In genomic region chr9:31989581-31990360, GRCm38 (mm10) we compare ENCODE assay signal across 15 mouse cellular contexts.
DNase-seq lines count a peak whose midpoint lies in the region; ATAC-seq lines count a peak whose summit lies in the region.
"Had no signal": no experiment of that assay in that cellular context is flagged by ENCODE, and none has a peak within 500 bp of the region (broad histone marks: within the 10 kb centered on the region; RNA-seq: fewer than 3 reads in every experiment).

No protein-coding gene starts in this region.

- no peaks in the 10 kb centered on the region for H3K9me3 ChIP-seq in midbrain, embryonic 16.5 days (replicated peaks; ENCODE audit: control insufficient read depth, low read length, poor library complexity, severe bottlenecking)
- H3K9me3 ChIP-seq: megakaryocyte, embryonic 14.5 days had no signal

- WGBS in midbrain, embryonic 16.5 days, result 32% methylated on average over 17 of the region's 17 CpGs

- H3K9ac ChIP-seq in midbrain, embryonic 16.5 days (ENCODE audit: low read depth, low read length), result no peak overlapping the region

- H3K27ac ChIP-seq in midbrain, embryonic 16.5 days (ENCODE audit: low read length), result 0 out of 2 replicates have a peak overlapping the region, but pooled peaks have one; percentile 20

- no peak overlapping the region for H3K4me3 ChIP-seq in midbrain, embryonic 16.5 days (ENCODE audit: low read depth, low read length)
- H3K4me3 ChIP-seq: erythroblast, embryonic 14.5 days; megakaryocyte, embryonic 14.5 days had no signal

- ATAC-seq in midbrain, embryonic 16.5 days, result no peak

- H3K36me3 ChIP-seq in midbrain, embryonic 16.5 days (ENCODE audit: control insufficient read depth, insufficient read depth, low read length), result no peaks in the 10 kb centered on the region

- no peaks in the 10 kb centered on the region for H3K27me3 ChIP-seq in midbrain, embryonic 16.5 days (ENCODE audit: control insufficient read depth, insufficient read depth, low read depth, low read length)
- H3K27me3 ChIP-seq: CH12.LX; megakaryocyte, embryonic 14.5 days had no signal

- peaks cover 7% of the 10 kb centered on the region for H3K4me1 ChIP-seq in midbrain, embryonic 16.5 days (ENCODE audit: control insufficient read depth, insufficient read depth, low read length)
- H3K4me1 ChIP-seq: megakaryocyte, embryonic 14.5 days had no signal

- no peak overlapping the region for H3K4me2 ChIP-seq in midbrain, embryonic 16.5 days (ENCODE audit: low read length)
- H3K4me2 ChIP-seq: heart, embryonic 11.5 days had no signal

- peak; percentile 17 to 25 for DNase-seq in layer of hippocampus, adult 8-10 months (ENCODE audit: low spot score in 2 of 2)
- DNase-seq in layer of hippocampus, adult 9-10 months (ENCODE audit: low spot score), result no peak
- peak; percentile 46 for DNase-seq in Muller cell, postnatal 12 days (ENCODE audit: inconsistent ontology term)
- DNase-seq in brain, adult 2 months (ENCODE audit: low read depth, low spot score), result peak; percentile 63
- no peak for DNase-seq in gastrocnemius, postnatal 10 days
- DNase-seq in adrenal gland, postnatal 4 days (ENCODE audit: low spot score in 2 of 2), result no peak
- DNase-seq: cerebellum, adult 2 months; embryo, embryonic 11 days; gastrocnemius, postnatal 14 days; kidney, adult 9 months had no signal

Comparison
In these comparisons a context has a peak if more than half of its experiments do, and no peak if none do; other contexts are left out.
1. DNase-seq: peak in layer of hippocampus, adult 8-10 months (2 of 2), Muller cell, postnatal 12 days (single experiment) and brain, adult 2 months (single experiment); none in layer of hippocampus, adult 9-10 months (single experiment), gastrocnemius, postnatal 10 days (single experiment) and adrenal gland, postnatal 4 days (0 of 2).